Mouse (Mus musculus): Measurements from ENCODE around the gene Mogat2.

DNA sequence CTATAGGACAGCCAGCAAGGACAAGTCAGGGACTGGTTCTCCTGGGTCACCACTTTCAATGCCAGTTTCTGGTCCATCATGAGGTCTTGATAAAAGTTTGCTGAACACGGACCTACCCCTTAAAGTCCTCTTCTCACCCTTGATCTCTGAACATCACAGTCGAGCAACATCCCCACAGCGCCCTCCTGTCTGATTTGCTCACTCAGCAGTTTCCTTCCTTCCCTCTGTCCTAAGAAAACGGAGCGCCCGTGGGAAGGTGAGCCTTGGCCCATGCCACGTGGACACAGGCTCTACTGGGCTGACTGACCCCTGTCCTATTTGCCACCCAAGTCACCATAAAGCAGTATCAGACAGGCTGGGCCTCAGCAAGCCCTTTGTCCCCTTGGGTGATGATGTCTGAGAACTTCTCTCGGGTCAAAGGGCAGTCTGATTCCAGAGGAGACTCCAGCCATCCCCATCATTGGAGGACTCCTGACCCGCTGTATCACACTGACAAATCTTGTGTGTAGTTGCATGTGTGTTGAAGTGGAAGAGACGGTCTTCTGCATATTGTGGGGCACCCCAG lies 23.7 kb downstream of the Mogat2 start:
- TF ChIP-seq CTCF (IDR thresholded peaks at IDR 0.05; ENCODE audit: borderline replicate concordance, extremely low read depth, insufficient read depth, insufficient read length) (no peak), POLR2A (IDR thresholded peaks at IDR 0.05; ENCODE audit: borderline replicate concordance, extremely low read depth, insufficient read depth, insufficient read length, poor library complexity, severe bottlenecking) (no peak)

All from brain, embryonic 14.5 days (tissue).